Mouse (Mus musculus) myocyte (in vitro differentiated cells): ENCODE data around the gene Cenps.

ENCODE experiments used
- E2F4 ChIP-seq: IDR thresholded peaks from one replicate; pipeline ENCODE4 v1.6.1; 2011; ENCODE audit warnings: mild to moderate bottlenecking, control low read depth, moderate library complexity; ENCODE audit not compliant: insufficient read depth
- MAX ChIP-seq: IDR thresholded peaks from one replicate; pipeline ENCODE4 v1.6.1; 2011; ENCODE audit warnings: low read depth, mild to moderate bottlenecking, control low read depth
- MYOD1 ChIP-seq, 3 experiments: IDR thresholded peaks; one replicate each; pipeline ENCODE4 v1.6.1; 2011; ENCODE audit warnings: control low read depth in 2 of 3, low read depth in 2 of 3, mild to moderate bottlenecking in 2 of 3, moderate library complexity in 1 of 3; ENCODE audit not compliant: insufficient read length in 2 of 3, control insufficient read depth in 1 of 3
- MYOG ChIP-seq, 3 experiments: IDR thresholded peaks; one replicate each; pipeline ENCODE4 v1.6.1; 2011; ENCODE audit warnings: control low read depth in 2 of 3, low read depth in 2 of 3, mild to moderate bottlenecking in 2 of 3; ENCODE audit not compliant: insufficient read length in 2 of 3, control insufficient read depth in 1 of 3, insufficient read depth in 1 of 3
- POLR2A ChIP-seq: IDR thresholded peaks from one replicate; pipeline ENCODE4 v1.6.1; 2011; ENCODE audit warnings: low read depth, mild to moderate bottlenecking, control low read depth, moderate library complexity; ENCODE audit not compliant: insufficient read length
- POLR2AphosphoS2 ChIP-seq: IDR thresholded peaks from one replicate; pipeline ENCODE4 v1.6.1; 2011; ENCODE audit warnings: low read depth, control low read depth; ENCODE audit not compliant: insufficient read length
- USF1 ChIP-seq: IDR thresholded peaks from one replicate; pipeline ENCODE4 v1.6.1; 2011; ENCODE audit warnings: low read depth, mild to moderate bottlenecking, control low read depth, moderate library complexity

DNA sequence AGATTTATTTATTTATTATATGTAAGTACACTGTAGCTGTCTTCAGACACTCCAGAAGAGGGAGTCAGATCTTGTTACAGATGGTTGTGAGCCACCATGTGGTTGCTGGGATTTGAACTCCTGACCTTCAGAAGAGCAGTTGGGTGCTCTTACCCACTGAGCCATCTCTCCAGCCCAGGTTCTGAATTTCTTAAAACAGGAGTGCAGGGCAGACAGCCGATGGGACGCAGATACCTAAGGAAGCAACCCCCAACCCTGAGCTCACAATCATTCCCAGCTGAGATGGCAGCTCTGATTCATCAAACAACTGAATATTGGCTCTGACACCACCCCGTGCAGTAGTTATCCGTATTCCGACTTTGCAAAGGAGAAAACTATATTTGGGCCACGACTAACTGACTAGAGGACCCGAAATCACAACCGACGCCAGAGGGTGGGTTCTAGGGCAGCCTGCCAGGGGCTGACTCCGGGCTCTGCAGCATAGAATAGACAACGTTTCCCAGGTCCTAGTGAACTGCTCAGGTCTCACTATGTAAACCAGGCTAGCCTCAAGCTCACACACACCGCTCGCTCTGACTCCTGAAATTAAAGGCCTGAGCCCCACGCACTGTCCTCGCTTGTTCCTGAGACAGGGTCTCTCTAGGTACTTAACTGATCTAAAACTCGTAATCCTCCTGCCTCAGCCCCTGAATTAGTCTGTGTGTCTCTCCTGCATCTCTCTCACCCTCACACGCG, 1.1 kb downstream of the Cenps start:
- TF ChIP-seq MYOG (IDR thresholded peaks at IDR 0.05; ENCODE audit: control insufficient read depth in 1 of 3, insufficient read depth in 1 of 3, insufficient read length in 2 of 3, low read depth in 2 of 3): no peak
- no peak for TF ChIP-seq POLR2A
- TF ChIP-seq USF1: no peak
- TF ChIP-seq POLR2AphosphoS2: no peak
- no peak for TF ChIP-seq MYOD1 (IDR thresholded peaks at IDR 0.05; ENCODE audit: control insufficient read depth in 1 of 3, insufficient read length in 2 of 3, low read depth in 2 of 3)
- TF ChIP-seq E2F4: no peak
- no peak for TF ChIP-seq MAX
